In the genomic region with DNA sequence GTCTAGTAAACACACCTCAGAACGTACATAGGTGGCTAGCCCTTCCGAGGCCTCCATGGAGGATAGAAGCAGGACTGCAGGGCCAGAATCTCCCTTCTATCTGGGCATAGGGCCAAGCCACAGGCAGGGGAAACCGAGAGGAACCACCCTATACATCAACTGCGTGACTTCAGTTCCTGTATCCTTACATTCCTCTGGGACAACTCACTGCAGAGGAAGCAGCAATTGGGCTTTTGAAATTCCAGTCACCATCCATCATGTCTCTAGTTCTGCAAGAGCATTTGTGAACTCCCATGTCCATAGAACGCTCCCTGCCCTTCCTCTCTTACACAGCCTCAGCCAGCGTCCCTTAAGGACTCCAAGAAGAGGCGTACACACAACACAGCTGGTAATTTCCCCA, we compare ENCODE assay signal across 11 mouse cellular contexts. TPM values are rescaled to one million over a fixed set of nuclear protein-coding genes. Genes with fewer than 3 reads are reported as not detected.
DNase-seq lines count a peak whose midpoint lies in the region; ATAC-seq and TF ChIP-seq lines count a peak whose summit lies in the region.
"Had no signal": no experiment of that assay in that cellular context is flagged by ENCODE, and none has a peak within 500 bp of the region (broad histone marks: within the 10 kb centered on the region; RNA-seq: fewer than 3 reads in every experiment).

No protein-coding gene starts in this region.

- no peaks in the 10 kb centered on the region for H3K9me3 ChIP-seq in heart, embryonic 13.5 days
- H3K9me3 ChIP-seq in forebrain, embryonic 10.5 days: no peaks in the 10 kb centered on the region

- H3K4me1 ChIP-seq in heart, embryonic 13.5 days: peaks cover 10% of the 10 kb centered on the region
- H3K4me1 ChIP-seq in forebrain, embryonic 10.5 days: no peaks in the 10 kb centered on the region

- ATAC-seq in heart, embryonic 13.5 days (ENCODE audit: extremely low read depth, insufficient number of reproducible peaks, low FRiP score, low TSS enrichment): peak; percentile 14; the same call in 1 of the 2 replicates
- ATAC-seq: midbrain, embryonic 16.5 days had no signal

- H3ac ChIP-seq in myocyte (ENCODE audit: control insufficient read depth, insufficient read length): no peak overlapping the region

- H3K4me2 ChIP-seq in heart, embryonic 13.5 days: no peak overlapping the region
- peak overlapping the region; percentile 16 for H3K4me2 ChIP-seq in myocyte (ENCODE audit: low read depth)

- H3K27me3 ChIP-seq in heart, embryonic 13.5 days (replicated peaks): 0 out of 2 replicates have a peak, but pooled peaks cover 6% of the 10 kb centered on the region
- no peaks in the 10 kb centered on the region for H3K27me3 ChIP-seq in myocyte (ENCODE audit: control insufficient read depth, insufficient read depth, insufficient read length)
- H3K27me3 ChIP-seq in forebrain, embryonic 10.5 days (ENCODE audit: poor library complexity, severe bottlenecking): no peaks in the 10 kb centered on the region

- no peaks in the 10 kb centered on the region for H3K79me2 ChIP-seq in myocyte (ENCODE audit: control insufficient read depth, insufficient read depth)

- no peak for DNase-seq in heart, adult 8-10 months (ENCODE audit: low spot score)
- DNase-seq in fibroblast of lung, adult 2 months (ENCODE audit: low read depth): peak; percentile 10
- peak; percentile 71 for DNase-seq in kidney, postnatal 10 days
- no peak for DNase-seq in layer of hippocampus, adult 8-10 months (ENCODE audit: low spot score in 2 of 2)
- no peak for DNase-seq in left cerebral cortex, adult 18-20 months (ENCODE audit: low spot score in 2 of 2)
- no peak for DNase-seq in forebrain, embryonic 10.5 days (ENCODE audit: extremely low spot score, low spot score)
- DNase-seq: left cerebral cortex, postnatal 4 days had no signal

- no peak overlapping the region for H3K4me3 ChIP-seq in heart, embryonic 13.5 days
- no peak overlapping the region for H3K4me3 ChIP-seq in myocyte
- no peak overlapping the region for H3K4me3 ChIP-seq in forebrain, embryonic 10.5 days
- H3K4me3 ChIP-seq: erythroblast, embryonic 14.5 days had no signal

- 50% methylated on average over 7 of the region's 7 CpGs for WGBS in heart, embryonic 13.5 days
- WGBS in forebrain, embryonic 10.5 days: 90% methylated on average over 7 of the region's 7 CpGs

- TF ChIP-seq POLR2A in myocyte (IDR thresholded peaks at IDR 0.05; ENCODE audit: insufficient read length, low read depth): no peak

- no peak overlapping the region for H3K9ac ChIP-seq in heart, embryonic 13.5 days

- no peaks in the 10 kb centered on the region; the same call in 1 of the 2 replicates for H3K36me3 ChIP-seq in heart, embryonic 13.5 days
- no peaks in the 10 kb centered on the region for H3K36me3 ChIP-seq in myocyte (ENCODE audit: control insufficient read depth, insufficient read depth)
- H3K36me3 ChIP-seq in forebrain, embryonic 10.5 days (replicated peaks): no peaks in the 10 kb centered on the region

- H3K27ac ChIP-seq in heart, embryonic 13.5 days (replicated peaks): peak overlapping the region; percentile 62
- no peak overlapping the region for H3K27ac ChIP-seq in forebrain, embryonic 10.5 days

TF ChIP-seq in myocyte, 11 proteins besides CTCF, POLR2A, EP300 and RAD21:
- TF ChIP-seq E2F4 (IDR thresholded peaks at IDR 0.05; ENCODE audit: insufficient read depth): no peak
- TF ChIP-seq SRF (IDR thresholded peaks at IDR 0.05; ENCODE audit: control insufficient read depth, insufficient read length, low read depth): no peak

RNA-seq across cellular contexts. Expression of gene Adgrf5, which starts 47.3 kb away (rescaled TPM):
- polyA plus RNA-seq in heart, embryonic 13.5 days (2015; fragmentation: Nextera tagmentation; extraction: Ambion mirVana): 17.4 and 18.7 TPM in 2 replicates
- total RNA-seq in heart, adult 8-10 months (2022): 100 to 1,000 TPM; 195 to 206 (median 199) TPM
- 0.04 TPM for polyA plus RNA-seq in myocyte (2012; fragmentation: generic; extraction: Trizol)
- total RNA-seq in layer of hippocampus, adult 8-10 months (2022): 10 to 100 TPM; 32.6 to 36.4 (median 34.1) TPM
- 10 to 100 TPM; 28.4 to 28.8 TPM for total RNA-seq in left cerebral cortex, adult 18-20 months (2021)
- polyA plus RNA-seq in forebrain, embryonic 10.5 days (2016; fragmentation: Nextera tagmentation; extraction: Ambion mirVana): 6.0 and 8.0 TPM in 2 replicates
- polyA plus RNA-seq: erythroblast, embryonic 14.5 days had no signal

Comparison
In these comparisons a context has a peak if more than half of its experiments do, and no peak if none do; other contexts are left out.
1. DNase-seq: peak in fibroblast of lung, adult 2 months (single experiment) and kidney, postnatal 10 days (single experiment); none in heart, adult 8-10 months (single experiment), layer of hippocampus, adult 8-10 months (0 of 2), left cerebral cortex, adult 18-20 months (0 of 2) and forebrain, embryonic 10.5 days (single experiment).
2. RNA of gene Adgrf5, which starts 47.3 kb away (total RNA-seq): 195 to 206 TPM in heart, adult 8-10 months; 32.6 to 36.4 TPM in layer of hippocampus, adult 8-10 months and 28.4 to 28.8 TPM in left cerebral cortex, adult 18-20 months; every median in the first group is over 4 times any median in the second.